Mouse (Mus musculus) myocyte (in vitro differentiated cells): ENCODE results near the gene Bcas3. TPM values are rescaled to one million over a fixed set of nuclear protein-coding genes. Genes with fewer than 3 reads are reported as not detected.

Experiments
- H3K27me3 ChIP-seq: one replicate; pipeline ENCODE4 v1.6.1; 2011; ENCODE audit not compliant: control insufficient read depth, insufficient read depth, insufficient read length
- H3K36me3 ChIP-seq: one replicate; pipeline ENCODE4 v1.6.1; 2011; ENCODE audit not compliant: control insufficient read depth, insufficient read depth
- H3K4me2 ChIP-seq: one replicate; pipeline ENCODE4 v1.6.1; 2011; ENCODE audit warnings: low read depth, control low read depth
- H3K4me3 ChIP-seq: one replicate; pipeline ENCODE4 v1.5.1; 2011; ENCODE audit warnings: mild to moderate bottlenecking, control low read depth, moderate library complexity
- H3K79me2 ChIP-seq: one replicate; pipeline ENCODE4 v1.6.1; 2011; ENCODE audit not compliant: control insufficient read depth, insufficient read depth
- H3ac ChIP-seq: one replicate; pipeline ENCODE4 v1.6.1; 2011; ENCODE audit not compliant: control insufficient read depth, insufficient read length
- CEBPB ChIP-seq: IDR thresholded peaks from 2 replicates; pipeline ENCODE4 v1.6.1; 2011; ENCODE audit warnings: mild to moderate bottlenecking, moderate library complexity; ENCODE audit not compliant: poor library complexity, insufficient read depth, severe bottlenecking
- E2F4 ChIP-seq: IDR thresholded peaks from one replicate; pipeline ENCODE4 v1.6.1; 2011; ENCODE audit warnings: mild to moderate bottlenecking, control low read depth, moderate library complexity; ENCODE audit not compliant: insufficient read depth
- MAX ChIP-seq: IDR thresholded peaks from one replicate; pipeline ENCODE4 v1.6.1; 2011; ENCODE audit warnings: low read depth, mild to moderate bottlenecking, control low read depth
- MYOD1 ChIP-seq, 3 experiments: IDR thresholded peaks; one replicate each; pipeline ENCODE4 v1.6.1; 2011; ENCODE audit warnings: control low read depth in 2 of 3, low read depth in 2 of 3, mild to moderate bottlenecking in 2 of 3, moderate library complexity in 1 of 3; ENCODE audit not compliant: insufficient read length in 2 of 3, control insufficient read depth in 1 of 3
- MYOG ChIP-seq, 3 experiments: IDR thresholded peaks; one replicate each; pipeline ENCODE4 v1.6.1; 2011; ENCODE audit warnings: control low read depth in 2 of 3, low read depth in 2 of 3, mild to moderate bottlenecking in 2 of 3; ENCODE audit not compliant: insufficient read length in 2 of 3, control insufficient read depth in 1 of 3, insufficient read depth in 1 of 3
- POLR2A ChIP-seq: IDR thresholded peaks from one replicate; pipeline ENCODE4 v1.6.1; 2011; ENCODE audit warnings: low read depth, mild to moderate bottlenecking, control low read depth, moderate library complexity; ENCODE audit not compliant: insufficient read length
- POLR2AphosphoS2 ChIP-seq: IDR thresholded peaks from one replicate; pipeline ENCODE4 v1.6.1; 2011; ENCODE audit warnings: low read depth, control low read depth; ENCODE audit not compliant: insufficient read length
- REST ChIP-seq: IDR thresholded peaks from one replicate; pipeline ENCODE4 v1.6.1; 2011; ENCODE audit warnings: mild to moderate bottlenecking, control low read depth, moderate library complexity; ENCODE audit not compliant: insufficient read depth, insufficient read length
- SRF ChIP-seq: IDR thresholded peaks from one replicate; pipeline ENCODE4 v1.6.1; 2011; ENCODE audit warnings: low read depth; ENCODE audit not compliant: control insufficient read depth, insufficient read length
- TCF12 ChIP-seq: IDR thresholded peaks from one replicate; pipeline ENCODE4 v1.6.1; 2011; ENCODE audit warnings: mild to moderate bottlenecking, control low read depth; ENCODE audit not compliant: poor library complexity, insufficient read depth, severe bottlenecking
- TCF3 ChIP-seq: IDR thresholded peaks from one replicate; pipeline ENCODE4 v1.6.1; 2011; ENCODE audit warnings: low read depth, control low read depth; ENCODE audit not compliant: insufficient read length
- USF1 ChIP-seq: IDR thresholded peaks from one replicate; pipeline ENCODE4 v1.6.1; 2011; ENCODE audit warnings: low read depth, mild to moderate bottlenecking, control low read depth, moderate library complexity
- polyA plus RNA-seq: library from polyadenylated mRNA; unstranded; fragments of >200 nt; fragmentation: generic; extraction: Trizol; gene quantifications from one replicate; pipeline ENCODE4 v1.2.1, GENCODE M21; 2012; ENCODE audit warnings: missing spikeins

The Bcas3 gene
- polyA plus RNA-seq, 1 experiment = 30.1 TPM

- no peak overlapping the region for H3K4me2 ChIP-seq
- TF ChIP-seq E2F4 = no peak
- TF ChIP-seq MYOG (IDR thresholded peaks at IDR 0.05; ENCODE audit: control insufficient read depth in 1 of 3, insufficient read depth in 1 of 3, insufficient read length in 2 of 3, low read depth in 2 of 3) = no peak
- TF ChIP-seq USF1 = no peak
- no peak for TF ChIP-seq POLR2A
- no peak for TF ChIP-seq REST
- TF ChIP-seq SRF = no peak
- no peak for TF ChIP-seq TCF12
- H3ac ChIP-seq = no peak overlapping the region
- H3K36me3 ChIP-seq = no peaks in the 10 kb centered on the region
- H3K79me2 ChIP-seq = no peaks in the 10 kb centered on the region
- no peaks in the 10 kb centered on the region for H3K27me3 ChIP-seq
- no peak overlapping the region for H3K4me3 ChIP-seq
Measured at GRCm38 (mm10) chr11:85628303-85629063, 275.5 kb downstream of the Bcas3 start.

GRCm38 (mm10) chr11:85632568-85632981, 279.6 kb downstream of the Bcas3 start:
- Histone ChIP-seq H3K79me2 (no peaks in the 10 kb centered on the region), H3K4me3 (no peak overlapping the region), H3K4me2 (no peak overlapping the region), H3ac (no peak overlapping the region), H3K27me3 (no peaks in the 10 kb centered on the region), H3K36me3 (no peaks in the 10 kb centered on the region)
- TF ChIP-seq SRF (no peak), REST (no peak), TCF12 (no peak), TCF3 (no peak)

GRCm38 (mm10) chr11:85638696-85639495, 285.9 kb downstream of the Bcas3 start:
- Histone ChIP-seq H3K4me2 (no peak overlapping the region), H3K36me3 (no peaks in the 10 kb centered on the region), H3K27me3 (no peaks in the 10 kb centered on the region), H3K4me3 (no peak overlapping the region), H3K79me2 (no peaks in the 10 kb centered on the region), H3ac (no peak overlapping the region)
- TF ChIP-seq SRF (no peak), MAX (no peak), MYOG (IDR thresholded peaks at IDR 0.05; ENCODE audit: control insufficient read depth in 1 of 3, insufficient read depth in 1 of 3, insufficient read length in 2 of 3, low read depth in 2 of 3) (no peak), E2F4 (no peak), USF1 (no peak), REST (no peak), POLR2AphosphoS2 (no peak), MYOD1 (IDR thresholded peaks at IDR 0.05; ENCODE audit: control insufficient read depth in 1 of 3, insufficient read length in 2 of 3, low read depth in 2 of 3) (no peak), POLR2A (no peak), TCF3 (no peak)

- Histone ChIP-seq H3K4me2 (peak overlapping the region; percentile 71), H3K27me3 (no peaks in the 10 kb centered on the region), H3K36me3 (no peaks in the 10 kb centered on the region), H3ac (no peak overlapping the region), H3K4me3 (no peak overlapping the region), H3K79me2 (no peaks in the 10 kb centered on the region)
- TF ChIP-seq MAX (no peak), SRF (no peak), REST (no peak), CEBPB (no peak), USF1 (no peak), E2F4 (no peak), MYOD1 (IDR thresholded peaks at IDR 0.05; ENCODE audit: control insufficient read depth in 1 of 3, insufficient read length in 2 of 3, low read depth in 2 of 3) (no peak), POLR2AphosphoS2 (no peak), POLR2A (no peak), MYOG (IDR thresholded peaks at IDR 0.05; ENCODE audit: control insufficient read depth in 1 of 3, insufficient read depth in 1 of 3, insufficient read length in 2 of 3, low read depth in 2 of 3) (no peak), TCF12 (no peak), TCF3 (no peak)
Measured at GRCm38 (mm10) chr11:85640659-85641058, 287.7 kb downstream of the Bcas3 start.
